Mouse (Mus musculus): ENCODE measurements around the gene Zfp131. TPM values are rescaled to one million over a fixed set of nuclear protein-coding genes. Genes with fewer than 3 reads are reported as not detected.
"Not testable (repeated sequence)": the region's sequence is repeated elsewhere in the genome, so short reads cannot be mapped to it uniquely, and the experiment has no call there.

Gene Zfp131
- total RNA-seq (2021), result 10 to 100 TPM; 34.6 to 35.1 TPM
- long read RNA-seq, experiment 1, partial matches to known transcripts, result 12 of 21 reads
- long read RNA-seq, experiment 1, other reads (novel, unspliced or antisense), result 5 of 21 reads
- long read RNA-seq, experiment 2, partial matches to known transcripts, result 6 of 14 reads
- long read RNA-seq, experiment 2, other reads (novel, unspliced or antisense), result 4 of 14 reads

DNA sequence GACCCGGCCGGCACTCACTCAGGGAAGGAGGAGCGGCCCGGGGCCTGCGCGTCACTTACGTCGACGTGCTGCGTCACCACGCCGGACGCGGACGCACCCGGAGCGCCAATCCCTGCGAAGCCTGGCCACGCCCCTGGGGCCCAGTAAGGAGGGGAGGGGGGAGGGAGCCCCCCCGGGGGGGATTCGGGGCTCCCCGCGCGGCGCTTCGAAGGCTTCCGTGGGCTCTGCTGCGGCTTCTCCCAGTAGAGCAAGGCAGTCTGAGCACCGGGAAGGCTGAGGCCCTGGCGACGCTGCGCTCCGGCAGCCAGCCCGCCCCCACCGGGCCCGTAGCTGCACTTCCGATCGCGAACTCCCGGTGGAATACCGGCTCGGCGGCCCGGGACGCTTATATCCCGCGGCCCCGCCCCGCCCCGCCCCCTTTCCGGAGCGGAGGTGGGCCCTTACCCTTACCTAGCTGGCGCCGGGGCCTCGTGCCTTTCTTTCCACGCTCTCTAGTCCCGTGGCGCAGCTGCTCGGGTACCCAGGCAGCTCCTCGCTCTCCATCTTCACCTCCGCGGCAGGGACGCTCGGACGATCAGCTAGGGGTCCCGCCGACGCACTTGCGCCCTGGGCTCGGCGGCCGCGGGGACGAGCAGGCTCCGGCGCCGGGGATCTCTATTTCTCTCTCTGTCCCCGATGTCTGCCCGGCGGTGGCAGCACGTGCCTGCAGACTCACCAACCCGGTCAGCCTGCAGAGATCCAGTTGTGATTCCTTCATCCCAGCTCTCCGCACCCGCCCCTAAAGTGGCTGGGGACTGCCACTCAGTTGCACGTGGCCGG is at the start of gene Zfp131:
Gene Zfp131 (minus strand): TSS at position 129 of the 819 bp plus-strand sequence.
- peak; percentile 96 for DNase-seq

DNA sequence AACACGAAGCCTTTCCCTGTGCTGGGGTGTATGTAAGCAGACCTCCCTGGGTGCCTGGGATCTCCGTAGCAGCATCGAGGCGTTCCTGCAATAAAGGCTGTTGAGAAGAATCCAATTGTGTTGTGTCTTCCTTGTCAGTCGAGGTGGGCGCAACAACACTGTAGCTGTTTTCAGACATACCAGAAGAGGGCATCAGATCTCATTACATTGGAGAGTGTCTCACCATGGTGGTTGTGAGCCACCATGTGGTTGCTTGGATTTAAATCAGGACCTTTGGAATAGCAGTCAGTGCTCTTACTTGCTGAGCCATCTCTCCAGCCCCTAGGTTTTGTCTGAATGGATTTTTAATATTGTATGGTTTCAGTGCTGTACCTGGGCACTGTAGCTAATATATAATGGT is 49.3 kb upstream of the Zfp131 start:
- peak; percentile 3 for DNase-seq

DNA sequence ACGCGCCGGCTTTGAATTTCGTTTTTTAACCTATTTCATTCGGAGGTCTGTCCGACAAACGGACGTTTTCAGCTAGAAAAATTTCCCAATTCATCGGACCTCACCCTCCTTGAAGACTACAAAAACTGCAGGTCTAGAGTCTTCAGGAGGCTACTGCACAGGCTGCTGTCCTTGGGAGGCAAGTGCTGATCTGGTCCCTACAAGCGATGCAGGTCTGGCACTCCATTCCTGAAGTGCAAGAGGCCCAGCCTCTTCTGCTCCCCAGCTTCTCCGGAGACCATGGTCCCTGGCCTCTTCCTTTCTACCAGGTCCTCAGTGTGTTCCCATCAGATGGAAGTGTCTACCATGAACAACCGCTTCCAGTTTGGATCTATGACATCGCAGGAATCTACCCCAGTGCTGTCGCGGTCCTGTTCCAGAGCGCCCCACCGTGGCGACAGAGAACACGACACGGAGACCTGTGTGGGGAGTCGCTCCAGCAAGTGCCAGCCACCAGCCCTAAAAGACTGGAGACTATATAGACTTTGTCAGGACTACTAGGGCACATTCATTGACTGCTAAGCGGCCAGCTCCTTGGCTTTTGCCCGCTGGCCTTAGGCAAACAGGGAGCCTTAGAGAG is 47.1 kb upstream of the Zfp131 start:
- DNase-seq, result peak; percentile 68

DNA sequence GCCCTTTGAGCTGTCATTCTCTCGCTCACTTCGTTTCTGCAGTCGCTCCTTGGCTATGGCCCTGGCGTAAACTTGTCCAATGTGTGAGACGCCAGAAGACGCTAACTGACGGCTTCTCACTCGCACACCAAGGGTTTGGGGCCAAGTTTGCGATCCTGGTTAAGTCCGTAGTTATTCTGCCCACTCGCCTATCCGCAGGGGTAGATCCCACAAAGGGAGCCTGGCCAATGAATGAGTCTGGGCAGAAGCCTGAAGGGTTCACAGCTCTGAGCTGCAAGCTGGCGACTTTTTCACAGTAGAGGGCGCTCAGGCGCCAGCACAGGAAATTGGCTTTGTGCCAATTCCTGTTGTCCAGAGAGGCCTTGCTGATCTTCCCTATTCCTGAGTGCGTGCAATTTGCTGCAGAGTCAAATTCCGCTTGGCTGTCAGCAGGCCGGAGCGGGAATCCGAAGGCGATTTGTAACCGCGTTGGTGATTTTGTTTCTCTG is 45.7 kb upstream of the Zfp131 start:
- DNase-seq, result peak; percentile 28

DNA sequence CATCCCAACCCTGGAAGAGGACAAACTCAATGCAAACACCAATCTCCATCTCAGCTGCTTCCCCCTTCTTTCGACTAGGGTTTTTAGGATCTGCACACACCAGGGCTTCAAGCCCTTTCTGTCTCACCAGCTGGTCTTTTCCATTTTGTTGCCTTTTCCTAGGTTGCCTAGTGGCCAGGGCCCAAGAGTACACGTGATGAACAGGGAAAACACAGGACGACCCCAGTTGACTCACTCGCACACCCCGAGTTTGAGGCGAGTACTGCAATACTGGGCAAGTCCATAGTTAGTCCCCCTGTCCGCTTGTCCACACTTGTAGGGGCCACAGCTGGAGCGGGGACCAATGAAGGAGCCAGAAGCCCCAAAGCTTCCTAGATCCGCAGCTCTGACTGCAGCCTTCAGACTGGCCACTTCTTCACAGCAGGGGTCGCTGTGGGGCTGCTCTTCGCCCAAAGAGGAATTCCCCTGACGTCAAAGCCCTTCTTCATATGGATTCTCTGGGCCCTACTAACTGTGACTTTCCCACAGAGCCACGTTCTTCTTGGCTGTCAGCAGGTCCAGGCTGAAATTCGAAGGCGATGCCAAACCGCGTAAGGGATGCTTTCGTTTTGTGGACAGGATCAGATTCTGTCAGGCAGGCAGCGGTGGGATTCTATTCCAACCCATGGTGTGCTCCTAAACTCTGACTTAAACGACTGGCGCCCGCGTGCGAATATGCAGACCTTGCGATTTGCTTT is 44.8 kb upstream of the Zfp131 start, which contains the start of gene D13Ertd608e:
Gene D13Ertd608e (plus strand): TSS at position 687 of the 737 bp plus-strand sequence.
- peak; percentile 66 for DNase-seq

DNA sequence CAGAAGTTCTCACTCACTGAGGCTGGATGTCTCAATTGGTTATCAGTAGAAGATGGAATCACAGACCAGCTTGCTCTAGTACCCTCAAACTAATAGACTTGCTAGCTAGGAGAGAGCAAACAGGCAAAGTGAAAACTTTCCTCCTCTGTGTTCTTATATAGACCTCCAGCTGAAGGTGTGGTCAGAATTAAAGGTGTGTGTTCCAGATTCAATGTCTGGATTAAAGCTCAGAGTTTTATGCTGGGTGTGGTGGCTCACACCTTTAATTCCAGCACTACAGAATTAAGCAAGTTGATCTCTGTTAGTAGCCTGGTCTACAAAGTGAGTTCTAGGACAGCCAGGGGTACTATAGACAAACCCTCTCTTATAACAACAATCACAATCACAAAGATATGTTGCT is 39.4 kb upstream of the Zfp131 start, which contains the start of gene AF067063:
Gene AF067063 (minus strand): TSS at position 101 of the 400 bp plus-strand sequence.
- DNase-seq, result not testable (repeated sequence)

DNA sequence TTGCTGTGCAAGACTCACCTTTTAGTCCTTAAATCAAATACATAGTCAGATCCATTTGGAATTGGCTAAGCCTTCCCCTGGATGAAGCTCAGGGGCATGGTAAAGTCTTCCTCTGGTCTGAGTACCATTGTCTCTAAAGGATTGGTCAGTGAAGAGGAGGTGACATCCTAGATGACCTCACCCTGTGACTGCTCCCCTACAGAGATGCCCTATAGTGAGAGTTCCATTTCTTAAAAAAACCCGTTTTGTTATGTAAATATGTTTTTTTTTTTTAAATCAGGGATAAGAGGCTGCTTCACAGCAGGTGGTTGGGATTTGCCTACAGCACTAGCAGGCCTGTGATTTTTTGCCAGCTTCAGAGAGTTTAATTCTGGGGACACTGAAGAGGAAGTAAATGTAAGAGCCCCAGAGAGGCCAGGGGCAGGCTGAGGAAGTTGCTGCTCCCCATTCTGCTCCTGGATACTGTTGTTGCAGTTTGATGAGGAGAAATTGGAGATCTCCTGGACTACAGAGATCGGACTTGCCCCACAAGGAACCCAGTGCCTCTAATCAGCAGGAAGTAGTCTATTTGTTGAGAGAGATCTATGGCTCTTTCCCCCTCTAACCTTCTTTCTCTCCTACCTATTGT is 27.0 kb upstream of the Zfp131 start:
- DNase-seq, result no peak

DNA sequence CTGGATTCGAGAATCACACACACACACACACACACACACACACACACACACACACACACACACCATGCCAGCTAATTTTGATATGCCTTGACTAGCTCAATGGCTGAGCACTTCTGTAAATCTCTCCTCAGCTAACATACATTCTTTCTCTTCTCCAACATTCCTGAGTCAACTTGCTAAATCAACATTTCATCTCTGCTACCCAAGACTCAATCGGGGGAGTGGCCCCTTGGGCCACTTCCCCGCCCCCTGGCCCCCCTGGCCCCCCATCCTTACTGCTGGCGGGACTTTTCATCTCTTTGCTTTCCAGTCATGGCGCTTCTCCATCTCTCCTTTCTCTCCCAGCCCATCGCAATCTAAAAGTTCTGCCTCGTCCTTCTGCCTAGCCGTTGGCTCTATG is 26.1 kb upstream of the Zfp131 start:
- no peak for DNase-seq

DNA sequence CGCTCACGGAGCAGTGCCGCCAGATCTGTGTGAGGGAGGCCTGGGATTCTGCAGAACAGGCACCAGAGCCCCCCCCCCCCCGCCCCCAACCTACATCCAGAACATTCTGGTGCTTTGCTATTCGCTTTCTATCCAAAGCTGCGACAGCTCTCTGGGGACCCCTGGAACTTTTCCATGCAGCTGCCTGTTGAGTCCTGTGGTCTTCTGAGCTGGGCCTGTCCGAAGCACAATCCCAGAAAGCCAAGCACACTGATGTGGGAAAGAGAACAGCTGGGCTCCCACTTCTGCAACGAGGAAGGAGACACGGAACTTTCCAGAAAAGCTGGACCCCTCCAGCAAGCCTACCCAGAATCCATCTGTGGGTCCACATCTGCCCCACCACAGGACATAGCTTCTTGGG is 19.3 kb upstream of the Zfp131 start:
- no peak for DNase-seq

DNA sequence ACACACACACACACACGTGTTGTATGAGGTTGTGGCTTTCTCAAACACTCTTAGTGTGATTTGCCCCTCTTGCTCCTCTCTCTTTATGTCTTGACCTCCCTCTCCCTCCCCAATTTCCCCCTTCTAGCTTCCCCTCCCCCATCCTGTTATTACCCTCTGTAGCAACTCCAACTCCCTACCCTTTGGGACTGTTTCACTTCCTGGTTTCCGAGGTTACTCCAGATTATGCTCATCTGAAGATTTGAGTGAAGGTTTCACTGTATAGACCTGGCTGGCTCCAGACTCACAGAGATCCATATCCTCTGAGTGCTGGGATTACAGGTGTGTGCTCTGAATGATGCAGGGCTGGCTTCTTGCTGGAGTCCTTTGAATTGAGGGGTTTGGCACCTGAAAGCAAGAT is 18.2 kb upstream of the Zfp131 start:
- no peak for DNase-seq

DNA sequence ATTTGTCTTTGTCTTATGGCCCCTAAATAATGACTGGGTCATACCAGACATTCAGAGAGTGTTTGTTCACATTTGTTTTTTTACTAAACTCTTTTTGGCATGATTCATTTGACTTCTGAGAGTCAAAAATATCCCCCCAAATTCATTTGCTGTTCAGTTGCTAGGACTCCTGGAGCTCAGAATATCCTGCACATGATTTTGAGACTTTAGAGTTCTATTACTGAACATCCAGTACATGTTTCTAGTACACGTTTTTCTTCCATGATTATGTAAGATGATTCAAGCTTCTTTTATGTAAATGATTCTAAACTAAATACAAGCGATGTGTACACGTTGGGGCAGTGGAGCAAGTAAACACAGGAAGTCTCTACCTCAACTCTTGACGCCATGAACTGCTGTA is 7.0 kb upstream of the Zfp131 start:
- DNase-seq, result no peak

DNA sequence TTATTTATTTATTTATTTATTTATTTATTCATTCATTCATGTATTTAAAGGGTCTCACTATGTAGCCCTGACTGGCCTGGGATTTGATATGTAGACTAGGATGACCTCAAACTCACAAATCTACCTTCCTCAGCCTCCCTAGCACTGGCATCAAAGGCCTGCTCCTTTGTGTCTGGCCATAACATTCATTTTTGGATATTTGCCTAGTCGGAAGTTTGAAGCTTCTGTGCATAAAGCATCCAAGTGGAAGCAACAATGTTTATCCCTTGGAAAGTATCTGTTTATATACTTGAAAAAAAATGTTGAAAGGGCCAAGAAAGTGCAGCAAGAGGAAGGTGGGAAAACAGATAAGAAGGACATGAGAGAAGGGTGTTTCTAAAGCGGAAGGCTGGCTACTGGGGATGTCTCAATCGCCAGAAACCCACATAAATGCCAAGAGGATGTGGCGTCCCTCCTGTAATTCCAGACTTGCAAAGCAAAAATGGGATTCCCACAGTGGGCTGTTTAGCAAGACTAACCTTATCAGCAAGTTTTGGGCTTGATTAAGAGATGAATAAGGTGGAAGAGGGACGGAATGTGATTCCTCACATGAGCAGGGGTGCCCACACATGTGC is 2.2 kb upstream of the Zfp131 start:
- DNase-seq, result no peak

DNA sequence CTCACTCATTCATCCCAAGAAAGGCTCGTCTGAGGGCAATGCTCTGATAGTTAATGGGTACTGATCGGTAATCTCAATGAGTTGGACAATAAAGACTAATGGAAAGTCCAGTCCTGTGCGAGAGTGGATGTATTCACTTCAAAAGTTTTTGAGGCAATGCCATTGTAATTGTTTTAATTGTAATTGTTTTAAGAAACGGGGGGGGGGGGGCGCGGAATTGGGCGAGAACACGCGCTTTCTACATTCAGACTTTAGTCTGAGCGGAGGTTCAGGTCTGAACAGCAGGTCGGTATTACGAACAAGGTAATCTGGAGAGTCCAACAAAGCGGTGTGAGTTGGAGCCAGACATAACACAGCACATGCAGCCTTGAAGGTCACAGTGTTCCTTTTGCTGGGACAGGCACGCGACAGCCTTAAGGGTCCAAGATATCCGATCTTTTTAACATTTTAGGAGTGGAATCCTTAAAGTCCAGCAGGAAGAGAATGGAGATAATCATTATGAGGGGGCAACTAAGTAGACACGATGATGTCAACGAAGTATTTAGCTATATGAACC is 969 bp upstream of the Zfp131 start:
- no peak for DNase-seq

DNA sequence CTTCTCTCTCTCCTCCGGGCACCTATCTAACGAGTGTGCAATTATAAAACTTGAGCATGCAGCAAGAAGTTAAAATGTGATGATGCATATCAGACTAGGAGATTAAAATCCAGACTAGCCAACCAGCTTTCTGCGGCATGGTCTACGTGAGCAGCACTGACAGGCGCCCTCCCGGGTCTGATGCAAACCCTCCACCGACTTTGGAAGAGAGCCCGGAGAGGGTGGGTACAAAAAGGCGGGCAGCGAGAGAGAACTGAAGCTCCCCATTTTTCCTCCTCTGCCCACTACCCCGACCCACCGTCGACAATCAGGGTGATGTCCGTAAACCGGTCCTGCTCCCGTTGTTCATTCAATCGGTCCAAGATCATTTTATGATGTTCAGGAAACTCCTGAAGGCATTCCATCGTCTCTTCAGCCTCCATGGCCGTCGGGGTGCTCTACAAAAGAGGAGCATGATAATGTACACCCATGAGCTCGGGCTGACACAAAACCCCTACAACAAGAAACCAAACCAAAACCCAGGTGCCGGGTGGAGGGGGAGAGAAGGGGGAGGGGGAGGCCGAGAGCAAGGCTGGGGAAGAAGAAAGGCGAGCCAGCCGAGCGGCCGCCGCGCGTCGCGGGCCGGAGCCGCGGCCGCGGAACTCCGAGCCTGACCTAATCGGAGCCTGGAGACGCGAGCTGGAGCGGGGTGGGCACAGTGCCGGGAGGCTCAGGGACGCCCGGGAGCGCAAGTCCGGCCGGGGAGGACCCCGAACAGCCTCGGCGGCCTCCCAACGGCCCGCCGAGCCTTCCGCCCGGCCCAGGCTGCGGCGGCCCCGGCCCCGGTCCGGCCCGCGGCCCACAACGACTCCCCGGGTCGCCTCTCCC is 605 bp downstream of the Zfp131 start:
- DNase-seq, result peak; percentile 75

DNA sequence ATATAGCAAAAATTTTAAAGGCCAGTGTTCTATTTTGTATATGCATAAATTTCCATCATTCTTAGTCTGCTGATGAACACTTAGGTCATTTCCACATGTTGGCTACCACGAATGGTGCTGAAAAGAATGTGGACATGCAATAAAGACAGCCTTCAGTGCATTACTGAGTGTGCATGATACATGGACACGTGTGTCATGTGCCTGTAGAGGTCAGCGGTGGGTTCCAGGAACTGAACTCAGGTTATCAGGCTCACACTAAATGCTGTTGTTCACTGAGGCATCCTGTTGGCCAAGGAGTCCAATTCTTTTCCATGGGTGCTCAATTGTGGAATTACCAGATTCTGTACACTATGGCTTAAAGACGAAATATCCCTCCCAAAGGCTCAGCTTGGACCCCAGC is 7.1 kb downstream of the Zfp131 start:
- no peak for DNase-seq

DNA sequence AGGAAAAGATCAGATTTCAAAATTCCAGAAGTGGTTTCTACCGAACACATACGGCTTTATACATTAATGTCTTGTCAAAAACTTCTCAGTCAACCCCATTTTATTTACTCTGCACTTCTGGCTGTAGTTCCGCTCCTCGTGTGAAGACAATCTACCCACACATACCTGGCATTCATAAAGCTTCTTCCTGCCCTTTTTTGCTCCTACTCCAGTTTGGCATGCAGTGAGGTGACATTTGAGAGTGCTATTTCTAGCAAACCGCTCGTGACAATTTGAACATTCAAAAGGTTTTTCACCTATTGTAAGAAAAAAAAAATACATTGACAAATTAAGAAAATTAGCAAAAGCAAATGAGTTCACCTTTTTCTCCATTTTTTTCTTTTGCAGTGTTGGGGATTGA is 22.1 kb downstream of the Zfp131 start:
- DNase-seq, result no peak

DNA sequence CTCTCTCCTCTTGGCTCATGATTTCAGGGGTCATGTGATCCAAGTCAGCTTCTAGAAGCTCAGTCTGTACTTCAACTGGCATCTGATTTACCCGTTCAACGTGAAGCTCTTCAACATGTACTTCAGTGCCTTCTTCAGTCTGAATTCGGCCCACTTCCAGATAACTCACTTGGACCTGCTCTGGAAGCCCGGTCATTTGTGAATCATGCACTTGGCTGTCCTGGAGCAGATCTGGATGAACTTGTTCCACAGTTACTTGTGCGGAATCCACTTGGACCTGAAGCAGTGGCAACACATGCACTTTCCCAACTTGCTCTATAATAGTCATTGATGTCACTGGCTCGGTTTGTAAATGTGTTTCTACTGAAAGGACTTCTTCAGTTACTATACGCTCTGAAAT is 24.2 kb downstream of the Zfp131 start:
- no peak for DNase-seq

DNA sequence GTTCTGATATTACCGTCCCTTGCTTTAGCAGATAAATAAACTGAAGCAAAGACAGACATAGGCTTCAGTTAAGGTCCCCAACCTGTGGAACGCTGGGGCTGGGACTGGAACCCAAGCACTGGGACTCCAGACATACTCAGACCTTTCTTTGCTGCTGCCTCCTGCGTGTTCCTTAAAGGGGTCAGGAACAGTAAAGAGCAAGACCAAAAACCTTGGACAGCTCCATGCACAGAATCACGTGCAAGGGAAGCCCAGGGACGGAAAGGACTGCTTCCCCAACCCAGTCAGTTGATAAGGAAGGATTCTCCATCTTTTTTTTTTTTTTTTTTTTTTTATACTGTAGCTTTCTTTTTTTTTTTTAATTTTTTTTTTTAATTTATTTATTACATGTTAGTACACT is 33.9 kb downstream of the Zfp131 start:
- no peak for DNase-seq

DNA sequence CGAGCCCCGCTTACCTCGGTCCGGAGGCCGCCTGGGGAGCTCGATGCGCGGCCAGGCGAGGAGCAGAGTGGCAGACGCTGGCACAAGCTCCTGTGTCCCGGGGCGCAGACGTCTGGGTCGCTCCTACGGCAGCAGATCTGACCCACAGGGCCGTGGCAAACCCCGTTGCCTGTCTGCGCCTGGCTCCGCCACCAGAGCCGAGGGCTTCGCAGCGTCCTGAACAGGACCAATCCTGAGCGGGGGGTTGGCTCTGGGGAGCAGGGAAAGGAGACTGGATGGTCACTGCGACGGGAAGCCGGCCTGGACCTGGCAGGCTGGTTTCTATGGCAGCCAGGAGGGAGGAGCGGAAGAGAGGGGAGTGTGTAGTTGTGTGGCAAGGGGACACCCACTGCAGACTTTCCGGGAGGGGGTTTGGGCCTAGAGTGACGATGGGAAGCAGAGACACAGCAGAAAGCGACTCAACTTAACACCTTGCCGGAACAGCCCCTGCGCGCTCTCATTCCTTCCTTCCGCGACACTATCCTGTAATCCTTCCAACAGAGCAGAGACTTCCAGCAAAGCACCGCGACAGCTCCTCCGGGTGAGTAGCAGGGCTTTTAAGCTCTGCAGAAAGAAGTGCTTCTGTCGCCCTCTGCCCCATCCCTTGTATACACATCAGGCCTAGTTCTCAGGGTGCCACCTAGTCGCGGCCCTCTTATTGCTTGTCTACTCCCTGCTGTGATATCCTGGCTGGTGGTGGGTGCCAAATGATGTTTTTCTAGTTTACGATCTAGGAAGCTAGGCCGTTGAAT is 34.8 kb downstream of the Zfp131 start, which contains the start of gene Nim1k:
Gene Nim1k (minus strand): TSS at position 202 of the 791 bp plus-strand sequence.
- peak; percentile 90 for DNase-seq

Data from adrenal gland, postnatal 10 days (tissue).